Mouse (Mus musculus) heart, postnatal 36 days (tissue): ENCODE measurements around the gene Hist1h2ab. TPM values are rescaled to one million over a fixed set of nuclear protein-coding genes. Genes with fewer than 3 reads are reported as not detected.
A peak's percentile ranks its signal among the peaks of the same experiment; 100 is the strongest.

Source experiments
- DNase-seq, 2 experiments: peaks; one replicate each; pipeline ENCODE4 v3.0.0; 2021 to 2022
- intact Hi-C: fragments of 180-260 bp; cut with DNase I; formaldehyde crosslinking; loops from one replicate; pipeline ENCODE4 v1.15.1; 2025
- total RNA-seq, 2 experiments: library from RNA; stranded (reverse); gene quantifications; 2 replicates each; pipeline ENCODE4 v1.2.3; 2021

The Hist1h2ab gene
- total RNA-seq, 2 experiments from 2014 or later: 11.9 to 16.8 TPM

GRCm38 (mm10) chr13:23737091-23737490 lies 13.8 kb upstream of the Hist1h2ab start:
- no peak for DNase-seq
- intact Hi-C loops: loop anchor here (5.0 kb wide), 1 partner anchor 150 kb away; no protein-coding TSS in a partner anchor

- intact Hi-C loops: loop anchor here (2.0 to 5.0 kb wide), 2 partner anchors 117 to 151 kb away; partner anchors contain the start of gene Hist1h2be
- DNase-seq: no peak
Measured at GRCm38 (mm10) chr13:23738041-23738440, 12.9 kb upstream of the Hist1h2ab start.

- DNase-seq: peak; percentile 89 to 93
Measured at GRCm38 (mm10) chr13:23738677-23739068, 12.3 kb upstream of the Hist1h2ab start, which contains the start of gene Hist1h1c. Gene Hist1h1c (plus strand): TSS chr13:23738808.

GRCm38 (mm10) chr13:23739069-23739921 lies 11.6 kb upstream of the Hist1h2ab start:
- peak; percentile 87 to 91 for DNase-seq
- intact Hi-C loops: loop anchor here (2.0 to 5.0 kb wide), 2 partner anchors 118 to 152 kb away; partner anchors contain the start of gene Hist1h2be

More at GRCm38 (mm10) chr13:23738677-23739068, 12.3 kb upstream of the Hist1h2ab start, which contains the start of gene Hist1h1c:
- intact Hi-C loops: loop anchor here (2.0 to 5.0 kb wide), 2 partner anchors 118 to 151 kb away; partner anchors contain the start of gene Hist1h2be

GRCm38 (mm10) chr13:23739922-23740252 lies 11.0 kb upstream of the Hist1h2ab start:
- no peak for DNase-seq
- intact Hi-C loops: loop anchor here (2.0 to 10.0 kb wide), 6 partner anchors 119 to 1915 kb away; partner anchors contain the start of genes Hist1h2af, Hist1h2ag, Hist1h2be and Hist1h2bj

- intact Hi-C loops: loop anchor here (5.0 to 10.0 kb wide), 4 partner anchors 208 to 1916 kb away; partner anchors contain the start of genes Hist1h2af, Hist1h2ag, Hist1h2bj and Hist1h4h
- no peak for DNase-seq
Measured at GRCm38 (mm10) chr13:23740256-23740840, 10.6 kb upstream of the Hist1h2ab start.

- intact Hi-C loops: loop anchor here (5.0 to 10.0 kb wide), 4 partner anchors 209 to 1916 kb away; partner anchors contain the start of genes Hist1h2af, Hist1h2ag, Hist1h2bj and Hist1h4h
- no peak for DNase-seq
Measured at GRCm38 (mm10) chr13:23740910-23741309, 10.0 kb upstream of the Hist1h2ab start.

GRCm38 (mm10) chr13:23742007-23742406 lies 8.9 kb upstream of the Hist1h2ab start:
- DNase-seq: no peak
- intact Hi-C loops: loop anchor here (5.0 to 10.0 kb wide), 4 partner anchors 210 to 1917 kb away; partner anchors contain the start of genes Hist1h2af, Hist1h2ag, Hist1h2bj and Hist1h4h

GRCm38 (mm10) chr13:23743215-23743614 lies 7.7 kb upstream of the Hist1h2ab start:
- intact Hi-C loops: loop anchor here (5.0 to 10.0 kb wide), 4 partner anchors 211 to 1918 kb away; partner anchors contain the start of genes Hist1h2af, Hist1h2ag, Hist1h2bj and Hist1h4h

GRCm38 (mm10) chr13:23743963-23744362 lies 7.0 kb upstream of the Hist1h2ab start:
- intact Hi-C loops: loop anchor here (5.0 to 10.0 kb wide), 4 partner anchors 212 to 1919 kb away; partner anchors contain the start of genes Hist1h2af, Hist1h2ag, Hist1h2bj and Hist1h4h

More at GRCm38 (mm10) chr13:23743215-23743614, 7.7 kb upstream of the Hist1h2ab start:
- no peak for DNase-seq

GRCm38 (mm10) chr13:23744421-23745380 lies 6.2 kb upstream of the Hist1h2ab start:
- no peak for DNase-seq
- intact Hi-C loops: loop anchor here (5.0 to 10.0 kb wide), 5 partner anchors 162 to 1920 kb away; partner anchors contain the start of genes Hist1h2af, Hist1h2ag, Hist1h2bj and Hist1h4d

More at GRCm38 (mm10) chr13:23743963-23744362, 7.0 kb upstream of the Hist1h2ab start:
- no peak for DNase-seq

GRCm38 (mm10) chr13:23745381-23746161 lies 5.4 kb upstream of the Hist1h2ab start, which contains the start of gene Hist1h3c:
Gene Hist1h3c (minus strand): TSS chr13:23745602.
- intact Hi-C loops: loop anchor here (5.0 to 10.0 kb wide), 2 partner anchors 163 to 1921 kb away; partner anchors contain the start of gene Hist1h4d
- peak; percentile 84 to 89 for DNase-seq

- intact Hi-C loops: loop anchor here (5.0 to 10.0 kb wide), 2 partner anchors 164 to 1922 kb away; partner anchors contain the start of gene Hist1h4d
- DNase-seq: peak; percentile 64 to 83
Measured at GRCm38 (mm10) chr13:23746201-23747080, 4.5 kb upstream of the Hist1h2ab start, which contains the start of gene Hist1h2bb. Gene Hist1h2bb (plus strand): TSS chr13:23746734.

- intact Hi-C loops: loop anchor here (5.0 to 10.0 kb wide), 2 partner anchors 165 to 1922 kb away; partner anchors contain the start of gene Hist1h4d
- no peak for DNase-seq
Measured at GRCm38 (mm10) chr13:23747081-23747891, 3.6 kb upstream of the Hist1h2ab start.

GRCm38 (mm10) chr13:23747892-23748288 lies 3.0 kb upstream of the Hist1h2ab start:
- intact Hi-C loops: loop anchor here (5.0 to 10.0 kb wide), 2 partner anchors 166 to 1923 kb away; partner anchors contain the start of gene Hist1h4d
- DNase-seq: no peak
